ENCODE assay signal across 39 mouse cellular contexts in genomic region chr6:48909229-48909628, GRCm38 (mm10). TPM values are rescaled to one million over a fixed set of nuclear protein-coding genes. Genes with fewer than 3 reads are reported as not detected.
"Had no signal": no experiment of that assay in that cellular context is flagged by ENCODE, and none has a peak within 500 bp of the region (broad histone marks: within the 10 kb centered on the region; RNA-seq: fewer than 3 reads in every experiment).

No protein-coding gene starts in this region.

- H3K4me3 ChIP-seq: gastrocnemius, adult 2 months; heart, embryonic 10.5 days; heart, embryonic 12.5 days; hindbrain, embryonic 10.5 days; hindbrain, embryonic 12.5 days; layer of hippocampus, adult 2 months; limb, embryonic 13.5 days; limb, embryonic 15.5 days; liver, embryonic 12.5 days had no signal

- H3K4me2 ChIP-seq: heart, embryonic 12.5 days; hindbrain, embryonic 12.5 days; hindbrain, embryonic 14.5 days; limb, embryonic 13.5 days; limb, embryonic 15.5 days; liver, embryonic 12.5 days had no signal

- H3K4me1 ChIP-seq: heart, embryonic 12.5 days; hindbrain, embryonic 10.5 days; hindbrain, embryonic 12.5 days; limb, embryonic 13.5 days; limb, embryonic 15.5 days; liver, embryonic 12.5 days had no signal

- ATAC-seq: hindbrain, embryonic 16.5 days; inflammation-experienced regulatory T-cells, adult 6 months; liver, embryonic 12.5 days had no signal

- H3K27me3 ChIP-seq: heart, embryonic 12.5 days; hindbrain, embryonic 12.5 days; limb, embryonic 13.5 days; limb, embryonic 15.5 days; liver, embryonic 12.5 days had no signal

- H3K9ac ChIP-seq: heart, embryonic 12.5 days; hindbrain, embryonic 12.5 days; hindbrain, embryonic 14.5 days; limb, embryonic 13.5 days; limb, embryonic 15.5 days; liver, embryonic 12.5 days had no signal

- H3K9me3 ChIP-seq: heart, embryonic 10.5 days; heart, embryonic 12.5 days; hindbrain, embryonic 10.5 days; hindbrain, embryonic 12.5 days; limb, embryonic 13.5 days; limb, embryonic 15.5 days; liver, embryonic 12.5 days had no signal

- DNase-seq: gastrocnemius, adult 2 months; gastrocnemius, postnatal 10 days; gastrocnemius, postnatal 25 days; heart, adult 18-20 months; heart, postnatal 10 days; heart, postnatal 4 days; kidney, adult 18-20 months; kidney, adult 8-10 months; kidney, postnatal 10 days; kidney, postnatal 25 days; kidney, postnatal 4 days; layer of hippocampus, postnatal 36 days; left cerebral cortex, postnatal 4 days had no signal

- H3K36me3 ChIP-seq: heart, embryonic 10.5 days; heart, embryonic 12.5 days; hindbrain, embryonic 10.5 days; hindbrain, embryonic 12.5 days; limb, embryonic 13.5 days; limb, embryonic 15.5 days; liver, embryonic 12.5 days had no signal

- H3K27ac ChIP-seq: gastrocnemius, adult 2 months; heart, embryonic 10.5 days; hindbrain, embryonic 10.5 days; hindbrain, embryonic 12.5 days; hindbrain, embryonic 14.5 days; layer of hippocampus, adult 2 months; limb, embryonic 13.5 days; limb, embryonic 15.5 days; liver, embryonic 12.5 days had no signal

RNA-seq across cellular contexts. Expression of gene 1600015I10Rik, which starts 20.5 kb away (rescaled TPM):
- total RNA-seq: gastrocnemius, adult 2 months; gastrocnemius, postnatal 10 days; gastrocnemius, postnatal 25 days; gastrocnemius, postnatal 4 days; granulocyte monocyte progenitor cell, adult 5-6 weeks; heart, adult 18-20 months; heart, adult 8-10 months; heart, postnatal 10 days; heart, postnatal 25 days; heart, postnatal 4 days; layer of hippocampus, adult 2 months; layer of hippocampus, postnatal 14 days; layer of hippocampus, postnatal 36 days; left cerebral cortex, adult 18-20 months; left cerebral cortex, adult 8-10 months; left cerebral cortex, postnatal 10 days; left cerebral cortex, postnatal 25 days; left cerebral cortex, postnatal 4 days; liver, adult 2 months had no signal
- polyA plus RNA-seq: heart, embryonic 10.5 days; heart, embryonic 16.5 days; hindbrain, embryonic 10.5 days; hindbrain, embryonic 12.5 days; hindbrain, embryonic 14.5 days; hindbrain, embryonic 16.5 days; inflammation-experienced regulatory T-cells, adult 6 months; kidney, embryonic 14.5 days; kidney, embryonic 16.5 days; limb, embryonic 11.5 days; limb, embryonic 13.5 days; liver, adult 2 months; liver, embryonic 12.5 days had no signal

RNA-seq across cellular contexts. Expression of gene Aoc1, which starts 36.5 kb away (rescaled TPM):
- total RNA-seq: gastrocnemius, adult 2 months; gastrocnemius, postnatal 10 days; gastrocnemius, postnatal 25 days; gastrocnemius, postnatal 4 days; heart, adult 18-20 months; heart, adult 8-10 months; heart, postnatal 10 days; heart, postnatal 25 days; heart, postnatal 4 days; layer of hippocampus, adult 2 months; layer of hippocampus, postnatal 14 days; layer of hippocampus, postnatal 36 days; left cerebral cortex, adult 18-20 months; left cerebral cortex, adult 8-10 months; left cerebral cortex, postnatal 10 days; left cerebral cortex, postnatal 25 days; left cerebral cortex, postnatal 4 days had no signal
- polyA plus RNA-seq: heart, embryonic 10.5 days; heart, embryonic 12.5 days; heart, embryonic 14.5 days; hindbrain, embryonic 10.5 days; hindbrain, embryonic 12.5 days; hindbrain, embryonic 14.5 days; hindbrain, embryonic 16.5 days; inflammation-experienced regulatory T-cells, adult 6 months; limb, embryonic 11.5 days; limb, embryonic 13.5 days; limb, embryonic 15.5 days; liver, embryonic 12.5 days had no signal
